Mouse (Mus musculus) MEL (cell line): ENCODE measurements around the gene Htr3b. TPM values are rescaled to one million over a fixed set of nuclear protein-coding genes. Genes with fewer than 3 reads are reported as not detected.

Experiments
- DNase-seq: peaks from one replicate; pipeline ENCODE4 v3.0.0; 2011; ENCODE audit warnings: low read depth, low spot score
- H3K27ac ChIP-seq: 2 replicates; pipeline ENCODE4 v1.5.1; 2012; ENCODE audit warnings: low read depth, mild to moderate bottlenecking, control low read depth, low read length, moderate library complexity; ENCODE audit not compliant: control insufficient read depth
- H3K27me3 ChIP-seq, 2 experiments: fragments of 150-350 bp in 1 of 2; sonication (generic) in 1 of 2; 2 replicates each; pipeline ENCODE4 v1.6.1; 2012; ENCODE audit warnings: low read length in 2 of 2, mild to moderate bottlenecking in 2 of 2, improper control_type of control experiment in 1 of 2, moderate library complexity in 1 of 2; ENCODE audit not compliant: insufficient read depth in 2 of 2, control insufficient read depth in 1 of 2
- H3K36me3 ChIP-seq, 2 experiments: 2 replicates each; pipeline ENCODE4 v1.6.1; 2012 to 2014; ENCODE audit warnings: low read length in 2 of 2, improper control_type of control experiment in 1 of 2, inconsistent platforms in 1 of 2, mild to moderate bottlenecking in 1 of 2; ENCODE audit not compliant: insufficient read depth in 2 of 2, control insufficient read depth in 1 of 2
- H3K4me1 ChIP-seq, 2 experiments: fragments of 150-350 bp in 1 of 2; sonication (generic) in 1 of 2; 2 replicates each; pipeline ENCODE4 v1.6.1; 2012; ENCODE audit warnings: low read length in 2 of 2, improper control_type of control experiment in 1 of 2, mild to moderate bottlenecking in 1 of 2; ENCODE audit not compliant: insufficient read depth in 2 of 2, control insufficient read depth in 1 of 2
- H3K4me3 ChIP-seq, 2 experiments: fragments of 150-350 bp in 1 of 2; sonication (generic) in 1 of 2; 2 replicates each; pipeline ENCODE4 v1.5.1; 2012; ENCODE audit warnings: low read depth in 2 of 2, low read length in 2 of 2, mild to moderate bottlenecking in 2 of 2, moderate library complexity in 2 of 2, control low read depth in 1 of 2, improper control_type of control experiment in 1 of 2; ENCODE audit not compliant: control insufficient read depth in 1 of 2, insufficient read depth in 1 of 2
- H3K79me2 ChIP-seq: 2 replicates; pipeline ENCODE4 v1.6.1; 2012; ENCODE audit warnings: mild to moderate bottlenecking, low read length, moderate library complexity; ENCODE audit not compliant: control insufficient read depth, poor library complexity, insufficient read depth
- H3K9ac ChIP-seq: 2 replicates; pipeline ENCODE4 v1.6.1; 2012; ENCODE audit warnings: low read depth, mild to moderate bottlenecking, control low read depth, low read length, moderate library complexity; ENCODE audit not compliant: control insufficient read depth, poor library complexity, severe bottlenecking
- H3K9me3 ChIP-seq: fragments of 150-350 bp; sonication (generic); replicated peaks from 2 replicates; pipeline ENCODE4 v1.6.1; 2012; ENCODE audit warnings: mild to moderate bottlenecking, low read length, improper control_type of control experiment, moderate library complexity; ENCODE audit not compliant: insufficient read depth
- BHLHE40 ChIP-seq: IDR thresholded peaks from 2 replicates; pipeline ENCODE4 v1.6.1; 2012; ENCODE audit warnings: low read depth, mild to moderate bottlenecking, inconsistent platforms, low read length, improper control_type of control experiment, borderline replicate concordance
- CHD1 ChIP-seq: IDR thresholded peaks from 2 replicates; pipeline ENCODE4 v1.6.1; 2012; ENCODE audit warnings: low read depth, mild to moderate bottlenecking, inconsistent platforms, low read length, improper control_type of control experiment
- CHD2 ChIP-seq: IDR thresholded peaks from 2 replicates; pipeline ENCODE4 v1.6.1; 2011; ENCODE audit warnings: low read length, improper control_type of control experiment
- ETS1 ChIP-seq: IDR thresholded peaks from 2 replicates; pipeline ENCODE4 v1.6.1; 2012; ENCODE audit warnings: low read depth, mild to moderate bottlenecking, inconsistent platforms, low read length, improper control_type of control experiment, moderate library complexity
- GATA1 ChIP-seq: IDR thresholded peaks from 2 replicates; pipeline ENCODE4 v1.6.1; 2011; ENCODE audit warnings: low read depth, low read length, improper control_type of control experiment
- HCFC1 ChIP-seq: IDR thresholded peaks from 2 replicates; pipeline ENCODE4 v1.6.1; 2012; ENCODE audit warnings: low read depth, mild to moderate bottlenecking, inconsistent platforms, low read length, improper control_type of control experiment, moderate library complexity
- JUND ChIP-seq: IDR thresholded peaks from 2 replicates; pipeline ENCODE4 v1.6.1; 2011; ENCODE audit warnings: low read depth, mild to moderate bottlenecking, improper control_type of control experiment, low read length
- KAT2A ChIP-seq: conservative IDR thresholded peaks from 2 replicates; pipeline ENCODE4 v1.6.1; 2012; ENCODE audit warnings: low read depth, low read length, improper control_type of control experiment, inconsistent platforms
- MAFK ChIP-seq: IDR thresholded peaks from 2 replicates; pipeline ENCODE4 v1.6.1; 2011; ENCODE audit warnings: low read depth, mild to moderate bottlenecking, low read length, improper control_type of control experiment, borderline replicate concordance
- MAZ ChIP-seq: IDR thresholded peaks from 2 replicates; pipeline ENCODE4 v1.6.1; 2012; ENCODE audit warnings: low read depth, mild to moderate bottlenecking, inconsistent platforms, low read length, improper control_type of control experiment
- MEF2A ChIP-seq: IDR thresholded peaks from 2 replicates; pipeline ENCODE4 v1.6.1; 2014; ENCODE audit warnings: low read depth, mild to moderate bottlenecking, inconsistent platforms, low read length, improper control_type of control experiment; ENCODE audit not compliant: poor library complexity, insufficient replicate concordance, severe bottlenecking; ENCODE audit errors: extremely low read depth
- MXI1 ChIP-seq: IDR thresholded peaks from 2 replicates; pipeline ENCODE4 v1.6.1; 2011; ENCODE audit warnings: mild to moderate bottlenecking, low read depth, low read length, improper control_type of control experiment
- MYB ChIP-seq: IDR thresholded peaks from 2 replicates; pipeline ENCODE4 v1.6.1; 2011; ENCODE audit warnings: mild to moderate bottlenecking, low read depth, low read length, improper control_type of control experiment
- MYC ChIP-seq: IDR thresholded peaks from 2 replicates; pipeline ENCODE4 v1.6.1; 2011; ENCODE audit warnings: low read depth, mild to moderate bottlenecking, low read length, improper control_type of control experiment, moderate library complexity
- NELFE ChIP-seq: IDR thresholded peaks from 2 replicates; pipeline ENCODE4 v1.6.1; 2011; ENCODE audit warnings: low read depth, low read length, improper control_type of control experiment
- NRF1 ChIP-seq: IDR thresholded peaks from 2 replicates; pipeline ENCODE4 v1.6.1; 2014; ENCODE audit warnings: low read depth, mild to moderate bottlenecking, inconsistent platforms, low read length, improper control_type of control experiment, moderate library complexity; ENCODE audit not compliant: poor library complexity, insufficient read depth, severe bottlenecking
- POLR2A ChIP-seq, 2 experiments: IDR thresholded peaks; 2 replicates each; pipeline ENCODE4 v1.6.1; 2011 to 2012; ENCODE audit warnings: low read length in 2 of 2, mild to moderate bottlenecking in 2 of 2, control low read depth in 1 of 2, improper control_type of control experiment in 1 of 2, low read depth in 1 of 2, moderate library complexity in 1 of 2; ENCODE audit not compliant: control insufficient read depth in 1 of 2, insufficient read depth in 1 of 2, poor library complexity in 1 of 2
- POLR2AphosphoS5 ChIP-seq: IDR thresholded peaks from 2 replicates; pipeline ENCODE4 v1.6.1; 2012; ENCODE audit warnings: low read depth, borderline replicate concordance, mild to moderate bottlenecking, inconsistent platforms, low read length, moderate library complexity, mixed read lengths
- RAD21 ChIP-seq: IDR thresholded peaks from 2 replicates; pipeline ENCODE4 v1.6.1; 2011; ENCODE audit warnings: mild to moderate bottlenecking, low read depth, low read length, improper control_type of control experiment
- RCOR1 ChIP-seq: IDR thresholded peaks from 2 replicates; pipeline ENCODE4 v1.6.1; 2012; ENCODE audit warnings: low read depth, mild to moderate bottlenecking, inconsistent platforms, low read length, improper control_type of control experiment
- SMC3 ChIP-seq: IDR thresholded peaks from 2 replicates; pipeline ENCODE4 v1.6.1; 2011; ENCODE audit warnings: low read depth, low read length, improper control_type of control experiment
- TAL1 ChIP-seq: IDR thresholded peaks from 2 replicates; pipeline ENCODE4 v1.6.1; 2012; ENCODE audit warnings: mild to moderate bottlenecking, inconsistent platforms, low read length, moderate library complexity, mixed read lengths
- UBTF ChIP-seq: IDR thresholded peaks from 2 replicates; pipeline ENCODE4 v1.6.1; 2012; ENCODE audit warnings: low read depth, mild to moderate bottlenecking, inconsistent platforms, low read length, improper control_type of control experiment, moderate library complexity, borderline replicate concordance; ENCODE audit not compliant: insufficient read depth
- USF2 ChIP-seq, 2 experiments: IDR thresholded peaks; 2 replicates each; pipeline ENCODE4 v1.6.1; 2011 to 2012; ENCODE audit warnings: improper control_type of control experiment in 2 of 2, low read length in 2 of 2, borderline replicate concordance in 1 of 2, inconsistent platforms in 1 of 2, low read depth in 1 of 2, mild to moderate bottlenecking in 1 of 2; ENCODE audit not compliant: insufficient read depth in 1 of 2
- ZC3H11A ChIP-seq: IDR thresholded peaks from 2 replicates; pipeline ENCODE4 v1.6.1; 2012; ENCODE audit warnings: low read depth, mild to moderate bottlenecking, inconsistent platforms, low read length, improper control_type of control experiment
- ZKSCAN1 ChIP-seq: IDR thresholded peaks from 2 replicates; pipeline ENCODE4 v1.6.1; 2012; ENCODE audit warnings: low read depth, mild to moderate bottlenecking, inconsistent platforms, low read length, improper control_type of control experiment, moderate library complexity
- ZMIZ1 ChIP-seq: IDR thresholded peaks from 2 replicates; pipeline ENCODE4 v1.6.1; 2012; ENCODE audit warnings: low read depth, mild to moderate bottlenecking, inconsistent platforms, low read length, improper control_type of control experiment, moderate library complexity
- polyA plus RNA-seq, 2 experiments: library from polyadenylated mRNA; stranded (reverse) in 1 of 2; unstranded in 1 of 2; fragments of >175 nt in 1 of 2; fragments of >200 nt in 1 of 2; gene quantifications; 2 replicates each; pipeline versions ENCODE4 v1.2.1 to v1.2.4; 2012; ENCODE audit warnings: low replicate concordance in 2 of 2, low read depth in 1 of 2; ENCODE audit not compliant: insufficient read length in 2 of 2, insufficient read depth in 1 of 2, missing spikeins in 1 of 2
- total RNA-seq: library from RNA; depleted of rRNA; stranded (reverse); fragments of 300-350 nt; gene quantifications from 2 replicates; pipeline ENCODE4 v1.2.3, GENCODE M21; 2012

Htr3b gene
- total and polyA plus RNA-seq, 3 experiments = not detected

DNA sequence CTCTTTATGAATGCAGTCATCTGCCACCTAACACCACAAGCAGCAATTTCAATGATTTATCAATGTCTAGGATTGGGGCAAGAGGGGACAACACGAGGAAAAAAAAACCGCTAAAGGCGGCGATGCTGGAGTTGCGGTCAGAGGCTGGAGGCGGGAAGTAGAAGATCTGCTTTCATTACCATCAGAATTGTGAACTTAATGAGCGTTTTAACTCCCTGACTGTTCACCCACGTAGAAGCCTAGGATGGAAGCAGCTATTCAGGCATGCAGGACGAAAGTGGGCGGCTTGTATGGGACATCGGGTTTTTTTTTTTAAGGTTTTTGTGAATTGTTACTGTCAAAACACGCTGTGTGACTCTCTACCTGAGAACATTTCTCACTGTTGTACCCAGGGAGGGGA, 3.5 kb downstream of the Htr3b start:
- Histone ChIP-seq H3K4me3 (no peak overlapping the region), H3K79me2 (no peaks in the 10 kb centered on the region), H3K4me1 (no peaks in the 10 kb centered on the region), H3K9ac (no peak overlapping the region), H3K27me3 (peaks cover 8 to 9% of the 10 kb centered on the region in 2 experiments), H3K9me3 (no peaks in the 10 kb centered on the region), H3K27ac (no peak overlapping the region), H3K36me3 (no peaks in the 10 kb centered on the region)
- DNase-seq = no peak
- TF ChIP-seq HCFC1 = no peak
- TF ChIP-seq MEF2A = no peak
- TF ChIP-seq MYB = no peak
- no peak for TF ChIP-seq MAFK
- no peak for TF ChIP-seq ZMIZ1
- TF ChIP-seq ETS1 = no peak
- no peak for TF ChIP-seq KAT2A
- TF ChIP-seq USF2 (IDR thresholded peaks at IDR 0.05; ENCODE audit: borderline replicate concordance in 1 of 2, insufficient read depth in 1 of 2, low read depth in 1 of 2, low read length in 2 of 2) = no peak
- no peak for TF ChIP-seq TAL1
- no peak for TF ChIP-seq NRF1
- no peak for TF ChIP-seq RCOR1
- TF ChIP-seq GATA1 = no peak
- TF ChIP-seq MAZ = no peak
- no peak for TF ChIP-seq POLR2A (IDR thresholded peaks at IDR 0.05; ENCODE audit: control insufficient read depth in 1 of 2, insufficient read depth in 1 of 2, low read depth in 1 of 2, low read length in 2 of 2, poor library complexity in 1 of 2)
- TF ChIP-seq SMC3 = no peak
- TF ChIP-seq ZC3H11A = no peak
- no peak for TF ChIP-seq UBTF
- no peak for TF ChIP-seq MXI1

DNA sequence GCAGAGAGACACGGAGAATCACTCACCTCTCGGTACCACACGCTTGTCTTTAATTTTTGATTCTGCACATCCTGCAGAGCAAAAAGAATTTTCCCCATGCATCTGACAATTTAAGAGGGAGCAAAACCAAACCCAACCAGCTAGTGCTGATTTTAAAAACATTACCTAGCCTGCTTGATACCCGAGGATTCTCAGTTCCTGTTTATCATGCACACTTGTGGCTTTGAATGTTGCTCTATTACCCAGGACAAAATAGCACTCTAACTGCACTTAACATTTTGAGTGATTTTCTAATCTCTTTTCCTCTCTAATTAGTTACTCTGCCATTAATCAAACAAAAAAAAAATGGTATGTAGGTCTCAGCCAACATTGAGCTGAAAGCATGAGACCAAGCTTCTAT, 17.2 kb downstream of the Htr3b start:
- Histone ChIP-seq H3K4me3 (no peak overlapping the region), H3K9me3 (no peaks in the 10 kb centered on the region), H3K4me1 (no peaks in the 10 kb centered on the region), H3K27me3 (peaks cover 0 to 12% of the 10 kb centered on the region in 2 experiments; a peak in 3 of 4 replicates), H3K79me2 (no peaks in the 10 kb centered on the region), H3K36me3 (no peaks in the 10 kb centered on the region)
- TF ChIP-seq JUND (no peak), MYC (no peak), RAD21 (no peak), CHD1 (no peak), NELFE (no peak), BHLHE40 (no peak), ZKSCAN1 (no peak), UBTF (no peak), CHD2 (no peak), USF2 (IDR thresholded peaks at IDR 0.05; ENCODE audit: borderline replicate concordance in 1 of 2, insufficient read depth in 1 of 2, low read depth in 1 of 2, low read length in 2 of 2) (no peak), SMC3 (no peak), POLR2AphosphoS5 (no peak), ETS1 (no peak), TAL1 (no peak)
- TF ChIP-seq, all 39 proteins: peak for 0
- Histone ChIP-seq H3K27ac (no peak overlapping the region), H3K9ac (no peak overlapping the region)
- no peak for DNase-seq
